Mouse (Mus musculus) retina, embryonic 14.5 days (tissue): ENCODE results near the gene Olfr1535.

ENCODE experiments used
- DNase-seq: peaks from one replicate; pipeline ENCODE4 v3.0.0-alpha.2; 2015; ENCODE audit warnings: low spot score

The Olfr1535 gene

DNA sequence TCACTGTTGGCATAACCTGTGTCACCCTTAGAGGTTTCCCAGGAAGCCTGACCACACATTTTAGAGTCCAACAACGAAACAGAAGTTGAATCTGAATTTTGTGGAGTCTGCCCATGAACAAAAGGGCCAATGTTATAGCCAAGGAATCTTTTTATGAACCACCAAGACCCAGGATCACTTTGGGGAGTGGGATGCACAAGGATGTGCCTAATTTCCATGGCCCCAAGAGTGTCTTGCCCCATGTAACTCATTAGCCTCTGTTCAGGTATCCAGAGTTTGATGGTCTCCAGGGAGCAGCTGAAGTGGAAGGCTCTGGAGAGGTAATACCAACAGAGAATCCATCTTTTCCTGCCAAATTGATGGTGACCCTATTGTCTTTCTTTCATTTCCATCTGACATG is at the start of gene Olfr1535:
Gene Olfr1535, minus strand, starts transcription at position 101 of the 400 bp plus-strand sequence.
- DNase-seq: no peak

- no peak for DNase-seq
Measured at GRCm38 (mm10) chr13:21591618-21592017, 31.9 kb upstream of the Olfr1535 start.

DNA sequence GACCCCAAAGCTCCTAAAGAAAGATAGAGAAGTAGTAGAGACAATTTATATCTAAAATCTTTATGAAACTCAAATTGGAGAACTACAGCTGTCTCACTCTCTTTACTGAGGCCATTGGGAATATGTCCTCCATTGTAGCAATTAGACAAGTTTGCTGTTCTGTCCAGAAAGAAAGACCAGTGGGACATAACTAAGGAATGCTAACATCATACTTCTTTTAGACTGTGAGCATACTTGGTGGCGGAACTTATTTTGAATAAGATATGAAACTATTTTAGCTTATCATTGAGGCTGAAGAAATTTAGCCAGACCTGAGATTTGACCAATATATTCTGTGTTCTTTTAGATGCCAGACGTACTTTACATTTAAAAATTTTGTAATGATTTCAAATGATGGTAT is 22.0 kb upstream of the Olfr1535 start, which contains the start of gene Olfr1364:
Gene Olfr1364, minus strand, starts transcription at position 101 of the 400 bp plus-strand sequence.
- no peak for DNase-seq

GRCm38 (mm10) chr13:21550416-21551110 is 9.1 kb downstream of the Olfr1535 start:
- no peak for DNase-seq

- no peak for DNase-seq
Measured at GRCm38 (mm10) chr13:21549487-21549886, 10.2 kb downstream of the Olfr1535 start.

DNA sequence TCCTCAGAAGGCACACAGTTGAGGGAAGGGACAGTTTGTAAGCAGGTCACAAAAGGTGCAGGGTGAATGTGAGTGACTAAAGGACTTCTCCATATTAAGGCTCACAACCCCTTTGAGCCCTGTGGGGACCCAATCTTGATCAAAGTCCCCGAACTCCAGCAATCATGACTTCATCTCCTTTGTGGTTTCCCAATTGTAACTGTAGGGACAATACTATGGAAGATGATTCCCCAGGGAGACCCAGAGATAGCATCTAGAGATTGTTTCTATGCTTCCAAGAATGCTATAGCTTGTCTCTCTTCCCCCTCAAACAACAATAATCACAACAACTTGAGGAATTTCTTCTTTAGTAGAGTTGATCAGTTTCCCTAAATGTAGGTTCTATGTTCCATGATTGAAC is 17.0 kb downstream of the Olfr1535 start, which contains the start of gene Olfr1366:
Gene Olfr1366, minus strand, starts transcription at position 101 of the 400 bp plus-strand sequence.
- DNase-seq: no peak

GRCm38 (mm10) chr13:21530781-21531201 is 28.9 kb downstream of the Olfr1535 start, which contains the start of gene Zkscan8:
Gene Zkscan8 (minus strand): TSS chr13:21531120.
- peak; percentile 89 for DNase-seq

- DNase-seq: peak; percentile 7
Measured at GRCm38 (mm10) chr13:21530136-21530535, 29.6 kb downstream of the Olfr1535 start.

DNA sequence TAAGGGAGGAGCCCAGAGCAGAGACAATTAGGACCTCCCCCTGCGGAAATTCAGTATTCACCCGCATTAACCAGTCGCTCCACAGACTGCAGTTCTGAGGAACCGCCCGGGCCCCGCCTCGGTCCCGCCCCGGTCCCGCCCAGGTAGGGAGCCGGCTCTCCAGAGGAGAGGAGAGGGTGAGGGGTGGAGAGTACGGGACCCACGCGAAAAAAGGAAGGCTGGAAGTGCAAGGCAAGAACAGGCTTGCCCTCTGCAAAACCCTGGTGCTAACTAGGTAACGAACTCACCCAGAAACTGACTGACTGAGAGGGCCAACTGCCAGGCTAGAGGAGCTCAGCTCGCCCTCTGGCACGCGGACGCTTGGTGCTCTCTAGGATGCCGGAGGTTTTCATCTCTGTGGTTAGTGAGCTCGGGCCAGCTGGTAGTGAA is 53.5 kb downstream of the Olfr1535 start:
- peak; percentile 87 for DNase-seq
